Mouse (Mus musculus): ENCODE data around the gene Elane. TPM values are rescaled to one million over a fixed set of nuclear protein-coding genes. Genes with fewer than 3 reads are reported as not detected.

Gene Elane
- polyA plus RNA-seq, 1 experiment from 2014 or later, result not detected

GRCm38 (mm10) chr10:79932736-79933135, 46.7 kb downstream of the Elane start:
- H3K9me3 ChIP-seq (ENCODE audit: control insufficient read depth, low read length), result no peaks in the 10 kb centered on the region
- peaks cover 53% of the 10 kb centered on the region for H3K36me3 ChIP-seq (ENCODE audit: control insufficient read depth, insufficient read depth, low read length)
- no peak overlapping the region for H3K4me2 ChIP-seq (ENCODE audit: low read length)
- peaks cover 39% of the 10 kb centered on the region for H3K4me1 ChIP-seq (replicated peaks; ENCODE audit: control insufficient read depth, insufficient read depth, low read length)
- 0 out of 2 replicates have a peak overlapping the region, but pooled peaks have one; percentile 7 for H3K9ac ChIP-seq (ENCODE audit: low read length)
- DNase-seq (ENCODE audit: low spot score) (no peak), ATAC-seq (replicated peaks; ENCODE audit: low FRiP score, low TSS enrichment, low read depth) (no peak)
- H3K27ac ChIP-seq (ENCODE audit: low read depth), result peak overlapping the region; percentile 43; the same call in 1 of the 2 replicates
- H3K4me3 ChIP-seq (ENCODE audit: low read depth, low read length), result no peak overlapping the region
- WGBS, result 22% methylated on average over 8 of the region's 8 CpGs
- H3K27me3 ChIP-seq (replicated peaks; ENCODE audit: control insufficient read depth, insufficient read depth, low read length), result no peaks in the 10 kb centered on the region

GRCm38 (mm10) chr10:79933145-79933679, 47.2 kb downstream of the Elane start:
- Histone ChIP-seq H3K27ac (ENCODE audit: low read depth) (0 out of 2 replicates have a peak overlapping the region, but pooled peaks have one; percentile 43), H3K27me3 (replicated peaks; ENCODE audit: control insufficient read depth, insufficient read depth, low read length) (no peaks in the 10 kb centered on the region), H3K4me2 (ENCODE audit: low read length) (no peak overlapping the region), H3K4me1 (replicated peaks; ENCODE audit: control insufficient read depth, insufficient read depth, low read length) (peaks cover 39% of the 10 kb centered on the region), H3K9ac (ENCODE audit: low read length) (no peak overlapping the region), H3K36me3 (ENCODE audit: control insufficient read depth, insufficient read depth, low read length) (peaks cover 57% of the 10 kb centered on the region), H3K4me3 (ENCODE audit: low read depth, low read length) (no peak overlapping the region), H3K9me3 (ENCODE audit: control insufficient read depth, low read length) (no peaks in the 10 kb centered on the region)
- 61% methylated on average over 9 of the region's 9 CpGs for WGBS
- ATAC-seq (replicated peaks; ENCODE audit: low FRiP score, low TSS enrichment, low read depth), result no peak
- no peak for DNase-seq (ENCODE audit: low spot score)

GRCm38 (mm10) chr10:79933861-79934260, 47.8 kb downstream of the Elane start:
- Histone ChIP-seq H3K9ac (ENCODE audit: low read length) (no peak overlapping the region), H3K4me1 (replicated peaks; ENCODE audit: control insufficient read depth, insufficient read depth, low read length) (peaks cover 37% of the 10 kb centered on the region), H3K27me3 (replicated peaks; ENCODE audit: control insufficient read depth, insufficient read depth, low read length) (no peaks in the 10 kb centered on the region), H3K4me3 (ENCODE audit: low read depth, low read length) (no peak overlapping the region), H3K4me2 (ENCODE audit: low read length) (no peak overlapping the region), H3K27ac (ENCODE audit: low read depth) (no peak overlapping the region), H3K9me3 (ENCODE audit: control insufficient read depth, low read length) (no peaks in the 10 kb centered on the region), H3K36me3 (ENCODE audit: control insufficient read depth, insufficient read depth, low read length) (peaks cover 57% of the 10 kb centered on the region)
- WGBS, result 72% methylated on average over 6 of the region's 6 CpGs
- no peak for ATAC-seq (replicated peaks; ENCODE audit: low FRiP score, low TSS enrichment, low read depth)
- no peak for DNase-seq (ENCODE audit: low spot score)

- H3K36me3 ChIP-seq (ENCODE audit: control insufficient read depth, insufficient read depth, low read length), result peaks cover 57% of the 10 kb centered on the region
- H3K9me3 ChIP-seq (ENCODE audit: control insufficient read depth, low read length), result no peaks in the 10 kb centered on the region
- DNase-seq (ENCODE audit: low spot score), result no peak
- 0 out of 2 replicates have a peak, but pooled peaks have one; percentile 13 for ATAC-seq (replicated peaks; ENCODE audit: low FRiP score, low TSS enrichment, low read depth)
- no peak overlapping the region for H3K4me3 ChIP-seq (ENCODE audit: low read depth, low read length)
- no peak overlapping the region for H3K27ac ChIP-seq (ENCODE audit: low read depth)
- H3K27me3 ChIP-seq (replicated peaks; ENCODE audit: control insufficient read depth, insufficient read depth, low read length), result no peaks in the 10 kb centered on the region
- H3K4me2 ChIP-seq (ENCODE audit: low read length), result no peak overlapping the region
- no peak overlapping the region for H3K9ac ChIP-seq (ENCODE audit: low read length)
- WGBS, result 69% methylated on average over 13 of the region's 13 CpGs
- peaks cover 33% of the 10 kb centered on the region for H3K4me1 ChIP-seq (replicated peaks; ENCODE audit: control insufficient read depth, insufficient read depth, low read length)
Measured at GRCm38 (mm10) chr10:79934272-79934721, 48.2 kb downstream of the Elane start.

GRCm38 (mm10) chr10:79934794-79935569, 48.9 kb downstream of the Elane start:
- H3K27me3 ChIP-seq (replicated peaks; ENCODE audit: control insufficient read depth, insufficient read depth, low read length), result no peaks in the 10 kb centered on the region
- DNase-seq (ENCODE audit: low spot score), result no peak
- no peak overlapping the region for H3K27ac ChIP-seq (ENCODE audit: low read depth)
- no peak overlapping the region for H3K9ac ChIP-seq (ENCODE audit: low read length)
- ATAC-seq (replicated peaks; ENCODE audit: low FRiP score, low TSS enrichment, low read depth), result no peak
- H3K4me2 ChIP-seq (ENCODE audit: low read length), result no peak overlapping the region
- 89% methylated on average over 16 of the region's 16 CpGs for WGBS
- peaks cover 60% of the 10 kb centered on the region for H3K36me3 ChIP-seq (ENCODE audit: control insufficient read depth, insufficient read depth, low read length)
- H3K9me3 ChIP-seq (ENCODE audit: control insufficient read depth, low read length), result no peaks in the 10 kb centered on the region
- H3K4me3 ChIP-seq (ENCODE audit: low read depth, low read length), result no peak overlapping the region
- H3K4me1 ChIP-seq (replicated peaks; ENCODE audit: control insufficient read depth, insufficient read depth, low read length), result peaks cover 30% of the 10 kb centered on the region

- peaks cover 60% of the 10 kb centered on the region for H3K36me3 ChIP-seq (ENCODE audit: control insufficient read depth, insufficient read depth, low read length)
- H3K4me1 ChIP-seq (replicated peaks; ENCODE audit: control insufficient read depth, insufficient read depth, low read length), result peaks cover 30% of the 10 kb centered on the region
- ATAC-seq (replicated peaks; ENCODE audit: low FRiP score, low TSS enrichment, low read depth), result no peak
- no peak overlapping the region for H3K4me3 ChIP-seq (ENCODE audit: low read depth, low read length)
- no peak overlapping the region for H3K9ac ChIP-seq (ENCODE audit: low read length)
- no peaks in the 10 kb centered on the region for H3K27me3 ChIP-seq (replicated peaks; ENCODE audit: control insufficient read depth, insufficient read depth, low read length)
- no peaks in the 10 kb centered on the region for H3K9me3 ChIP-seq (ENCODE audit: control insufficient read depth, low read length)
- no peak for DNase-seq (ENCODE audit: low spot score)
- WGBS, result 65% methylated on average over 10 of the region's 10 CpGs
- no peak overlapping the region for H3K27ac ChIP-seq (ENCODE audit: low read depth)
- H3K4me2 ChIP-seq (ENCODE audit: low read length), result no peak overlapping the region
Measured at GRCm38 (mm10) chr10:79936284-79936910, 50.4 kb downstream of the Elane start.

- Histone ChIP-seq H3K4me2 (ENCODE audit: low read length) (no peak overlapping the region), H3K4me3 (ENCODE audit: low read depth, low read length) (no peak overlapping the region), H3K27ac (ENCODE audit: low read depth) (no peak overlapping the region), H3K4me1 (replicated peaks; ENCODE audit: control insufficient read depth, insufficient read depth, low read length) (peaks cover 25% of the 10 kb centered on the region), H3K9ac (ENCODE audit: low read length) (no peak overlapping the region), H3K36me3 (ENCODE audit: control insufficient read depth, insufficient read depth, low read length) (peaks cover 60% of the 10 kb centered on the region), H3K9me3 (ENCODE audit: control insufficient read depth, low read length) (no peaks in the 10 kb centered on the region), H3K27me3 (replicated peaks; ENCODE audit: control insufficient read depth, insufficient read depth, low read length) (no peaks in the 10 kb centered on the region)
- no peak for ATAC-seq (replicated peaks; ENCODE audit: low FRiP score, low TSS enrichment, low read depth)
- DNase-seq (ENCODE audit: low spot score), result no peak
- WGBS, result 75% methylated on average over 27 of the region's 27 CpGs
Measured at GRCm38 (mm10) chr10:79936911-79937441, 50.9 kb downstream of the Elane start.

All from intestine, embryonic 14.5 days (tissue).